Mouse (Mus musculus): ENCODE results near the gene Gm21083. TPM values are rescaled to one million over a fixed set of nuclear protein-coding genes. Genes with fewer than 3 reads are reported as not detected.
"Not testable (repeated sequence)": the region's sequence is repeated elsewhere in the genome, so short reads cannot be mapped to it uniquely, and the experiment has no call there.

Gm21083 gene
- polyA plus RNA-seq, 1 experiment from 2014 or later: not detected

- not testable (repeated sequence) for H3K27ac ChIP-seq (ENCODE audit: low read depth, low read length); H3K36me3 ChIP-seq (ENCODE audit: control insufficient read depth, insufficient read depth, low read length); H3K4me2 ChIP-seq (ENCODE audit: low read depth); H3K4me3 ChIP-seq (ENCODE audit: low read depth, low read length); H3K4me1 ChIP-seq (ENCODE audit: control insufficient read depth, insufficient read depth, low read length); H3K27me3 ChIP-seq (ENCODE audit: control insufficient read depth, insufficient read depth, low read length); ATAC-seq (ENCODE audit: insufficient read depth, low FRiP score, low TSS enrichment); H3K9me3 ChIP-seq (ENCODE audit: control insufficient read depth, low read length); DNase-seq (ENCODE audit: low spot score); H3K9ac ChIP-seq (ENCODE audit: low read length)
- 77% methylated on average over 8 of the region's 8 CpGs for WGBS
These were observed 26.5 kb downstream of the Gm21083 start for GRCm38 (mm10) chr5:15603585-15603984.

GRCm38 (mm10) chr5:15606677-15607076 is 29.5 kb downstream of the Gm21083 start:
- H3K9me3 ChIP-seq (ENCODE audit: control insufficient read depth, low read length); H3K4me1 ChIP-seq (ENCODE audit: control insufficient read depth, insufficient read depth, low read length); H3K36me3 ChIP-seq (ENCODE audit: control insufficient read depth, insufficient read depth, low read length); H3K4me2 ChIP-seq (ENCODE audit: low read depth); DNase-seq (ENCODE audit: low spot score); H3K9ac ChIP-seq (ENCODE audit: low read length); H3K4me3 ChIP-seq (ENCODE audit: low read depth, low read length); H3K27ac ChIP-seq (ENCODE audit: low read depth, low read length); H3K27me3 ChIP-seq (ENCODE audit: control insufficient read depth, insufficient read depth, low read length): not testable (repeated sequence)
- WGBS: 76% methylated on average over 5 of the region's 6 CpGs
- peak; percentile 82 for ATAC-seq (ENCODE audit: insufficient read depth, low FRiP score, low TSS enrichment)

- not testable (repeated sequence) for H3K9me3 ChIP-seq (ENCODE audit: control insufficient read depth, low read length); H3K27me3 ChIP-seq (ENCODE audit: control insufficient read depth, insufficient read depth, low read length); H3K36me3 ChIP-seq (ENCODE audit: control insufficient read depth, insufficient read depth, low read length); ATAC-seq (ENCODE audit: insufficient read depth, low FRiP score, low TSS enrichment); H3K9ac ChIP-seq (ENCODE audit: low read length); DNase-seq (ENCODE audit: low spot score); H3K27ac ChIP-seq (ENCODE audit: low read depth, low read length); H3K4me1 ChIP-seq (ENCODE audit: control insufficient read depth, insufficient read depth, low read length); H3K4me2 ChIP-seq (ENCODE audit: low read depth); H3K4me3 ChIP-seq (ENCODE audit: low read depth, low read length)
- 11% methylated on average over 1 of the region's 1 CpGs for WGBS
These were observed 33.6 kb downstream of the Gm21083 start for GRCm38 (mm10) chr5:15610695-15611094.

- not testable (repeated sequence) for DNase-seq (ENCODE audit: low spot score); ATAC-seq (ENCODE audit: insufficient read depth, low FRiP score, low TSS enrichment); H3K27ac ChIP-seq (ENCODE audit: low read depth, low read length); H3K4me2 ChIP-seq (ENCODE audit: low read depth); H3K9me3 ChIP-seq (ENCODE audit: control insufficient read depth, low read length); H3K27me3 ChIP-seq (ENCODE audit: control insufficient read depth, insufficient read depth, low read length); H3K4me3 ChIP-seq (ENCODE audit: low read depth, low read length); H3K36me3 ChIP-seq (ENCODE audit: control insufficient read depth, insufficient read depth, low read length); H3K9ac ChIP-seq (ENCODE audit: low read length); H3K4me1 ChIP-seq (ENCODE audit: control insufficient read depth, insufficient read depth, low read length)
- 82% methylated on average over 3 of the region's 3 CpGs for WGBS
These were observed 39.1 kb downstream of the Gm21083 start for GRCm38 (mm10) chr5:15616195-15616594.

- not testable (repeated sequence) for DNase-seq (ENCODE audit: low spot score); H3K4me3 ChIP-seq (ENCODE audit: low read depth, low read length); H3K4me1 ChIP-seq (ENCODE audit: control insufficient read depth, insufficient read depth, low read length); H3K4me2 ChIP-seq (ENCODE audit: low read depth); H3K27me3 ChIP-seq (ENCODE audit: control insufficient read depth, insufficient read depth, low read length); H3K27ac ChIP-seq (ENCODE audit: low read depth, low read length); ATAC-seq (ENCODE audit: insufficient read depth, low FRiP score, low TSS enrichment); H3K9ac ChIP-seq (ENCODE audit: low read length); H3K9me3 ChIP-seq (ENCODE audit: control insufficient read depth, low read length); H3K36me3 ChIP-seq (ENCODE audit: control insufficient read depth, insufficient read depth, low read length)
- 81% methylated on average over 1 of the region's 1 CpGs for WGBS
These were observed 41.6 kb downstream of the Gm21083 start, which contains the start of gene Speer4d for GRCm38 (mm10) chr5:15618764-15619163. TSS of gene Speer4d (plus strand) at chr5:15619064.

- not testable (repeated sequence) for ATAC-seq (ENCODE audit: insufficient read depth, low FRiP score, low TSS enrichment); H3K9ac ChIP-seq (ENCODE audit: low read length); DNase-seq (ENCODE audit: low spot score); H3K4me3 ChIP-seq (ENCODE audit: low read depth, low read length); H3K27me3 ChIP-seq (ENCODE audit: control insufficient read depth, insufficient read depth, low read length); H3K9me3 ChIP-seq (ENCODE audit: control insufficient read depth, low read length); H3K27ac ChIP-seq (ENCODE audit: low read depth, low read length); H3K4me2 ChIP-seq (ENCODE audit: low read depth); H3K4me1 ChIP-seq (ENCODE audit: control insufficient read depth, insufficient read depth, low read length); H3K36me3 ChIP-seq (ENCODE audit: control insufficient read depth, insufficient read depth, low read length)
- WGBS: 33% methylated on average over 1 of the region's 1 CpGs
These were observed 51.0 kb downstream of the Gm21083 start for GRCm38 (mm10) chr5:15628136-15628535.

GRCm38 (mm10) chr5:15630068-15630467 is 52.9 kb downstream of the Gm21083 start:
- H3K9ac ChIP-seq (ENCODE audit: low read length); ATAC-seq (ENCODE audit: insufficient read depth, low FRiP score, low TSS enrichment); H3K4me2 ChIP-seq (ENCODE audit: low read depth); H3K36me3 ChIP-seq (ENCODE audit: control insufficient read depth, insufficient read depth, low read length); H3K27ac ChIP-seq (ENCODE audit: low read depth, low read length); H3K27me3 ChIP-seq (ENCODE audit: control insufficient read depth, insufficient read depth, low read length); H3K4me1 ChIP-seq (ENCODE audit: control insufficient read depth, insufficient read depth, low read length); H3K9me3 ChIP-seq (ENCODE audit: control insufficient read depth, low read length); DNase-seq (ENCODE audit: low spot score); H3K4me3 ChIP-seq (ENCODE audit: low read depth, low read length): not testable (repeated sequence)
- WGBS: 31% methylated on average over 5 of the region's 5 CpGs

Other genes with a start within 250 kb of the Gm21083 start
- not detected in 2 replicates for gene Gm21149, start 100.8 kb upstream of the Gm21083 start, polyA plus RNA-seq (2014; fragmentation: Nextera tagmentation; extraction: Ambion mirVana)
- not detected in 2 replicates for gene Gm21190, start 48.1 kb upstream of the Gm21083 start, polyA plus RNA-seq (2014; fragmentation: Nextera tagmentation; extraction: Ambion mirVana)
- not detected in 2 replicates for gene Speer4d, start 41.7 kb downstream of the Gm21083 start, polyA plus RNA-seq (2014; fragmentation: Nextera tagmentation; extraction: Ambion mirVana)
- gene 4930572O03Rik, start 79.7 kb downstream of the Gm21083 start, polyA plus RNA-seq (2014; fragmentation: Nextera tagmentation; extraction: Ambion mirVana): not detected in 2 replicates
- not detected in 2 replicates for gene Speer4c, start 136.9 kb downstream of the Gm21083 start, polyA plus RNA-seq (2014; fragmentation: Nextera tagmentation; extraction: Ambion mirVana)